Mouse (Mus musculus) neural tube, embryonic 13.5 days (tissue): Measurements from ENCODE around the gene Mcrip1. TPM values are rescaled to one million over a fixed set of nuclear protein-coding genes. Genes with fewer than 3 reads are reported as not detected.

Source experiments
- ATAC-seq: fragments of 200-750 bp; cut with Nextera tagmentation; 2 replicates; pipeline ENCODE4 v1.8.0; 2017; ENCODE audit warnings: low read depth, mild to moderate bottlenecking, moderate TSS enrichment, moderate library complexity
- H3K27ac ChIP-seq: fragments of 300-500 bp; sonication (generic); replicated peaks from 2 replicates; pipeline ENCODE4 v1.5.1; 2015; ENCODE audit warnings: moderate library complexity, mild to moderate bottlenecking, inconsistent platforms
- H3K27me3 ChIP-seq: fragments of 300-500 bp; sonication (generic); 2 replicates; pipeline ENCODE4 v1.6.1; 2015; ENCODE audit warnings: mild to moderate bottlenecking, inconsistent platforms
- H3K36me3 ChIP-seq: fragments of 300-500 bp; sonication (generic); 2 replicates; pipeline ENCODE4 v1.6.1; 2015; ENCODE audit warnings: mild to moderate bottlenecking, inconsistent platforms
- H3K4me1 ChIP-seq: fragments of 300-500 bp; sonication (generic); replicated peaks from 2 replicates; pipeline ENCODE4 v1.6.1; 2015; ENCODE audit warnings: inconsistent platforms
- H3K4me2 ChIP-seq: fragments of 300-500 bp; sonication (generic); 2 replicates; pipeline ENCODE4 v1.6.1; 2015; ENCODE audit warnings: inconsistent platforms, mild to moderate bottlenecking, moderate library complexity
- H3K4me3 ChIP-seq: fragments of 300-500 bp; sonication (generic); 2 replicates; pipeline ENCODE4 v1.5.1; 2015; ENCODE audit warnings: mild to moderate bottlenecking, inconsistent platforms
- H3K9ac ChIP-seq: fragments of 300-500 bp; sonication (generic); 2 replicates; pipeline ENCODE4 v1.6.1; 2015; ENCODE audit warnings: moderate library complexity, mild to moderate bottlenecking, inconsistent platforms
- H3K9me3 ChIP-seq: fragments of 300-500 bp; sonication (generic); 2 replicates; pipeline ENCODE4 v1.6.1; 2016; ENCODE audit warnings: inconsistent platforms
- WGBS: fragments of 180-500 bp; shearing (Covaris S2); methylation state at CpG from one replicate; pipeline ENCODE4 v1.1.7; 2015; 5-methylcytosine and 5-hydroxymethylcytosine counted together
- polyA plus RNA-seq: library from polyadenylated mRNA; unstranded; fragments of >200 nt; fragmentation: Nextera tagmentation; extraction: Ambion mirVana; gene quantifications from 2 replicates; pipeline ENCODE4 v1.2.1, GENCODE M21; 2015

Mcrip1 gene
- polyA plus RNA-seq, 1 experiment from 2014 or later = 236 TPM

GRCm38 (mm10) chr11:120535145-120535544, 14.4 kb downstream of the Mcrip1 start:
- H3K4me3 ChIP-seq = no peak overlapping the region
- H3K27ac ChIP-seq = no peak overlapping the region
- peaks cover 47% of the 10 kb centered on the region for H3K27me3 ChIP-seq
- no peak for ATAC-seq
- no peaks in the 10 kb centered on the region for H3K9me3 ChIP-seq
- H3K4me1 ChIP-seq = peaks cover 31% of the 10 kb centered on the region
- no peak overlapping the region for H3K9ac ChIP-seq
- 78% methylated on average over 3 of the region's 3 CpGs for WGBS
- no peaks in the 10 kb centered on the region for H3K36me3 ChIP-seq
- H3K4me2 ChIP-seq = no peak overlapping the region

DNA sequence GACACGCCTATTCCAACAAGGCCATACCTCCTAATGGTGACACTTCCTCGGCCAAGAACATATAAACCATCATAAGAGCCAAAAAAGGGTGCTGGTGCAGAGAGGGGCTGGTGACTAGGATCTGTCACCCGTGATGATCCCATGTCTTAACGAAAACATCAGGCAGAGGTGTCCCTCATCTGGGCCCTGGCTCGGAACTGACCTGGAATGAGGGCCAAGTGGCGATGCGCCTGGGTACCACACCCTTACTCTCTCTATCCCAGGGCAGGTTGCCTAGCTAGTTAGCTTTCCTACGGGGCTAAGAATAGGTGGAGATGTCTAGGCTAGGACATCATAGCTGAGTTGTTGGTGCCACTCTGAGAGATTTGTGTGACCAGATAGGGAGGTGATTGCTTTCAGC, 15.4 kb downstream of the Mcrip1 start:
- peaks cover 21% of the 10 kb centered on the region for H3K4me1 ChIP-seq
- ATAC-seq = no peak
- no peak overlapping the region for H3K4me2 ChIP-seq
- H3K36me3 ChIP-seq = no peaks in the 10 kb centered on the region
- H3K27ac ChIP-seq = no peak overlapping the region
- H3K9ac ChIP-seq = no peak overlapping the region
- H3K27me3 ChIP-seq = peaks cover 57% of the 10 kb centered on the region
- 80% methylated on average over 8 of the region's 8 CpGs for WGBS
- no peak overlapping the region for H3K4me3 ChIP-seq
- no peaks in the 10 kb centered on the region for H3K9me3 ChIP-seq

DNA sequence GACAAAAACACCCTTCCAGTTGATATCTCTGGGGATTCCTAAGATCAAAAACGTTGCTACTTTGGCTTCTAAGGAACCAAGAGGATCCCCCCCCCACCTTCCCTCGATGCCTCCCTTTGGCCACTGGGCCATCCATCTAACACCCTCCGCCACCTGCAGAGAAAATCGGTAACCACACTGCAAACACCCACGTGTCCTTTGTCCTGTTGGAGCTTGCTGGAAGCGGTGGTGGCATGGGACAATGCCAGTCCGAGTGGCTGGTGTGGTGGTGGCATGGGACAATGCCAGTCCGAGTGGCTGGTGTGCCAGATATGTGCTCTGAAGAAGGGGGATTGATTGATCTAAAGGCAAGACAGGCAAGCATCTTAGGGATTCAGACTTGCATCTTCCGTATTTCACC, 17.9 kb downstream of the Mcrip1 start:
- peaks cover 76% of the 10 kb centered on the region for H3K27me3 ChIP-seq
- no peak overlapping the region for H3K9ac ChIP-seq
- H3K4me1 ChIP-seq = peaks cover 12% of the 10 kb centered on the region
- no peaks in the 10 kb centered on the region for H3K9me3 ChIP-seq
- H3K27ac ChIP-seq = no peak overlapping the region
- WGBS = 28% methylated on average over 9 of the region's 9 CpGs
- no peak overlapping the region for H3K4me2 ChIP-seq
- no peaks in the 10 kb centered on the region for H3K36me3 ChIP-seq
- H3K4me3 ChIP-seq = no peak overlapping the region
- no peak for ATAC-seq

- ATAC-seq = no peak
- Histone ChIP-seq H3K9ac (peak within 1 kb of the TSS; percentile 52), H3K4me3 (peak within 1 kb of the TSS; percentile 32), H3K4me1 (peaks cover 12% of the 10 kb centered on the region), H3K36me3 (no peaks in the 10 kb centered on the region), H3K27me3 (peaks cover 76% of the 10 kb centered on the region), H3K9me3 (no peaks in the 10 kb centered on the region), H3K27ac (no peak within 1 kb of the TSS), H3K4me2 (peak within 1 kb of the TSS; percentile 59)
- WGBS = 6% methylated on average over 61 of the region's 62 CpGs
Measured at GRCm38 (mm10) chr11:120530085-120530964, 19.2 kb downstream of the Mcrip1 start, which contains the start of gene Gcgr. Gcgr (plus strand) TSS chr11:120530699.

GRCm38 (mm10) chr11:120528903-120529302, 20.6 kb downstream of the Mcrip1 start:
- H3K4me3 ChIP-seq = no peak overlapping the region
- H3K9ac ChIP-seq = no peak overlapping the region
- ATAC-seq = no peak
- no peak overlapping the region for H3K27ac ChIP-seq
- H3K36me3 ChIP-seq = no peaks in the 10 kb centered on the region
- peaks cover 12% of the 10 kb centered on the region for H3K4me1 ChIP-seq
- WGBS = 57% methylated on average over 4 of the region's 4 CpGs
- no peak overlapping the region for H3K4me2 ChIP-seq
- H3K27me3 ChIP-seq = peaks cover 67% of the 10 kb centered on the region
- H3K9me3 ChIP-seq = no peaks in the 10 kb centered on the region

DNA sequence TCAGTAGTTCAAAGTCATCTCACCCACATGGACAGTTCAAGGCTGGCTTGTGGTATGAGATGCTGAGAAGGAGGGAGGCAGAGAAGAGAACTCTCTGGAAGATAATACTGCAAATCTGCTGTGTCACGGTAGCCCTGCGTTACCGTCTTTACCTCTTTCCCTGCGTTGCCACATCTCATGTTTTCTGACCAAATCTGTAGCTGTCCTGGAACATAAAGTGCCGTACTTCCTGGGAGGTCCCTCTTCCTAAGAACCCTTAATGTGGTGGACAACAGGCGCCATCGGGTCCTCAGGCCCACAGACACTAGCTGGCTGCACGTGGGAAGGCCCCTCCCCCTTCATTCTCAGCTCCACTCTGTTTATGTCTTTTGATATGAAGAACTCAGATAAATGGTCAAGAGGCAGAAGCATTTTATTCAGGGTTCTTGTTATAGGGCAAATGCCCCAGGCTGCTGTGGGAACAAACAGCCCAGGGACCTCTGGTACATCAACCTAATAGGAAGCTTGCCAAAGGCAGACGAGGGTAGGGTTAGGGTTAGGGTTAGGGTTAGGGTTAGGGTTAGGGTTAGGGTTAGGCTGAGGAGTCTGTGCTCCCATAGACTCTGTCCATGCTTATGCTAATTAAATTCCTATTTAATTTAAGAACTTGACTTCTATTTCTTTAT, 21.7 kb downstream of the Mcrip1 start:
- peaks cover 12% of the 10 kb centered on the region for H3K4me1 ChIP-seq
- no peak overlapping the region for H3K4me2 ChIP-seq
- 80% methylated on average over 9 of the region's 9 CpGs for WGBS
- H3K9me3 ChIP-seq = no peaks in the 10 kb centered on the region
- no peak overlapping the region for H3K27ac ChIP-seq
- ATAC-seq = no peak
- H3K4me3 ChIP-seq = no peak overlapping the region
- H3K9ac ChIP-seq = no peak overlapping the region
- H3K36me3 ChIP-seq = no peaks in the 10 kb centered on the region
- peaks cover 56% of the 10 kb centered on the region for H3K27me3 ChIP-seq

DNA sequence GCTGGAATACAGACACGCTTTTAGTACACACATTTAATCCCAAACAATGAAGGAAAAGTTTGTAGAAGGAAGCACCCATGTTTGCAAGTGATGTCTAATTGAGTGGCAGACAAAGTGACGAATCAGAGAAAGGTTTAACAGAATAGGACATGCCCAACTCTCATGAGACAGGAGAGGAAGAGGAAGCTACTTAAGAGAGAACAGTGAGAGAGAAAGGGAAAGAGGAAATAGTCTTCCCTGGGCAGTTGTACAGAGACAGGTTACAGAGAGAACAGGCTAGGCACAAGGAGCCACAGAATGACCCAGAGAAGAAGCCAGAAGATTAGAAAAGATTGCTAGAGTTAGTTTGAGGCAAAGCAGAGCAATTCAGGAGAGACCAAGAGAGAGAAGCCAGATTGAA, 23.6 kb downstream of the Mcrip1 start:
- Histone ChIP-seq H3K27ac (no peak overlapping the region), H3K9ac (no peak overlapping the region), H3K36me3 (no peaks in the 10 kb centered on the region), H3K4me2 (no peak overlapping the region), H3K4me1 (peaks cover 9% of the 10 kb centered on the region), H3K27me3 (peaks cover 37% of the 10 kb centered on the region), H3K9me3 (no peaks in the 10 kb centered on the region), H3K4me3 (no peak overlapping the region)
- 84% methylated on average over 2 of the region's 2 CpGs for WGBS
- ATAC-seq = no peak

GRCm38 (mm10) chr11:120522581-120522980, 26.9 kb downstream of the Mcrip1 start:
- Histone ChIP-seq H3K4me2 (no peak overlapping the region), H3K9ac (no peak overlapping the region), H3K4me3 (no peak overlapping the region), H3K27ac (no peak overlapping the region), H3K9me3 (no peaks in the 10 kb centered on the region), H3K27me3 (peaks cover 4% of the 10 kb centered on the region), H3K36me3 (no peaks in the 10 kb centered on the region), H3K4me1 (no peaks in the 10 kb centered on the region; the same call in 1 of the 2 replicates)
- WGBS = 90% methylated on average over 8 of the region's 8 CpGs
- ATAC-seq = no peak

DNA sequence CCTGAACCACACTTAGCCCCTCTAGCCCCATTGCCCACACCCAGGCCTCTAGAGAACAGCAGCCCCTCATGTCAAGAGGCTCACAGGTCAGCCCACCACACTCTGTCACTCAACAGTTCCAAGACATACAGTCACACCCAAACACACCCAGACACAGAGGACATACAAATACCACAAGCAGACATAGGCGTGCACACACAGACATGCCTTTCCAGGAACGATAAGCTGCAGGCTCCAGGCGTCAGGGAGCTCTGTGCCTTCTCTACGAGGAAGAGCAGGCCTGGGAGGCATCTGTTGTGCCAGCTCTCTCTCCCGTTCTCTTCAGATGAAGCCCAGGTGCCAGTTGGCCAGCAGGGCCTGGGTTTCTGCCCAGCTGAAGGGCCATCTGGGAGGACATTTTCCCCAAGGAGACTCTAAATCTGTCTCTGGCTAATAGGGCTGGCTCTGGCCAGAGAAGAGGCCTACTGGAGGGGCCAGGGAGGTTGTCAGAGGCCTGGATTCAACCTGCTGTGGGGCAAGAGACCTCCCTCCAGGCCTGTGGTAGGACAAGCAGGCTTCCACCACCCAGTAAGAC, 28.5 kb downstream of the Mcrip1 start:
- ATAC-seq = no peak
- no peak overlapping the region for H3K9ac ChIP-seq
- H3K27me3 ChIP-seq = no peaks in the 10 kb centered on the region; the same call in 1 of the 2 replicates
- H3K4me1 ChIP-seq = no peaks in the 10 kb centered on the region; the same call in 1 of the 2 replicates
- no peak overlapping the region for H3K4me2 ChIP-seq
- no peak overlapping the region for H3K27ac ChIP-seq
- WGBS = 68% methylated on average over 5 of the region's 5 CpGs
- H3K4me3 ChIP-seq = no peak overlapping the region
- H3K36me3 ChIP-seq = no peaks in the 10 kb centered on the region
- no peaks in the 10 kb centered on the region for H3K9me3 ChIP-seq

DNA sequence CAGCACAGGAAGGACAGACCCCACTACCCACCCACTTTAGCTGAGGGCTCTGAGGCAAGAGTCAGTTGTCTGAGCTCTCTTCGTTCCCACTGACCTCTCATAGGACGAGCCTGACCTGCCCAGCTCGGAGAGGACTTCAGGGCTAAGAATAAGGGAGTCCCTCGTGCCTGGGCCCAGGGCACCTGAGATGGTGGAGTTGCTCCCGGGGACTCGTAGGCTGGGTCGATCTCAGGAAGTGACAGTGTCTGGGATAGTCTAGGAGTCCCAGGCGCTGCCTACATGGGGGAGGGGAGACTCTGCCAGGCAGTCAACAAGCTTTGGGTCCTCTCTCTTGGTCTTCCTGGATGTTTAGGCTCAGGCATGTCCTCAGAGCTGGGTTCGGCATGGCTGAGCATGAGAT, 29.0 kb downstream of the Mcrip1 start:
- H3K9ac ChIP-seq = no peak overlapping the region
- no peak for ATAC-seq
- 82% methylated on average over 9 of the region's 9 CpGs for WGBS

GRCm38 (mm10) chr11:120519738-120520137, 29.8 kb downstream of the Mcrip1 start:
- H3K4me3 ChIP-seq = no peak overlapping the region
- no peaks in the 10 kb centered on the region; the same call in 1 of the 2 replicates for H3K4me1 ChIP-seq
- no peak overlapping the region for H3K27ac ChIP-seq
- H3K27me3 ChIP-seq = no peaks in the 10 kb centered on the region; the same call in 1 of the 2 replicates
- no peak for ATAC-seq
- WGBS = 38% methylated on average over 9 of the region's 9 CpGs
- no peak overlapping the region for H3K9ac ChIP-seq
- no peaks in the 10 kb centered on the region for H3K9me3 ChIP-seq
- H3K4me2 ChIP-seq = no peak overlapping the region
- H3K36me3 ChIP-seq = no peaks in the 10 kb centered on the region

More for the DNA sequence above, 29.0 kb downstream of the Mcrip1 start:
- Histone ChIP-seq H3K4me2 (no peak overlapping the region), H3K9me3 (no peaks in the 10 kb centered on the region), H3K27ac (no peak overlapping the region), H3K4me3 (no peak overlapping the region), H3K4me1 (no peaks in the 10 kb centered on the region; the same call in 1 of the 2 replicates), H3K27me3 (no peaks in the 10 kb centered on the region; the same call in 1 of the 2 replicates), H3K36me3 (no peaks in the 10 kb centered on the region)

DNA sequence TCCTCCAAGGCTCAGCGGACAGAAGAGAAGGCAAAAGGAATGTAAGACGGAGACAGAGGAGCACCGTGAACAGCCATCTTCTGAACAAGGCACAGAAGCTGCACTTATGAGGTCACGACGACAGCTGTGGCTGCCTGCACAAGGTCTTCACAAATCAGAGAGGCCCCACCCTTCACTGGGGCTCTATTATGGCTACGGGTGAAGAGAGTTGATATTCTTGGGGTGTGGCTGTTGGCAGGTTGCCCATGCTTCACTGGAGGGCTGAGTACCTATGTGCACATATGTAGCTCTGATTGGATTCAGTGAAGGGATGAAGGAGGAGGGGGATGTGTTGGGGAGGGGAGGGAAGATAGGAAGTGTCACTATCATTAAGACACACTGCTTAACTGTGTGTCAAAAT, 31.0 kb downstream of the Mcrip1 start:
- Histone ChIP-seq H3K36me3 (no peaks in the 10 kb centered on the region), H3K4me2 (no peak overlapping the region), H3K4me3 (no peak overlapping the region), H3K9me3 (no peaks in the 10 kb centered on the region), H3K9ac (no peak overlapping the region), H3K27me3 (no peaks in the 10 kb centered on the region; the same call in 1 of the 2 replicates), H3K27ac (no peak overlapping the region), H3K4me1 (no peaks in the 10 kb centered on the region; the same call in 1 of the 2 replicates)
- ATAC-seq = no peak
- 66% methylated on average over 6 of the region's 6 CpGs for WGBS
